In genomic region chr14:93416752-93417151, GRCm38 (mm10) we compare ENCODE assay signal across 10 mouse cellular contexts.
DNase-seq lines count a peak whose midpoint lies in the region; ATAC-seq and TF ChIP-seq lines count a peak whose summit lies in the region.
"Had no signal": no experiment of that assay in that cellular context is flagged by ENCODE, and none has a peak within 500 bp of the region (broad histone marks: within the 10 kb centered on the region; RNA-seq: fewer than 3 reads in every experiment).

No protein-coding gene starts in this region.

- H3K4me2 ChIP-seq in liver, postnatal 0 days (ENCODE audit: low read depth, low read length): no peak overlapping the region
- H3K4me2 ChIP-seq in intestine, embryonic 16.5 days (ENCODE audit: low read depth, low read length): no peak overlapping the region
- H3K4me2 ChIP-seq: lung, embryonic 14.5 days had no signal

- TF ChIP-seq POLR2A in brain, embryonic 14.5 days (IDR thresholded peaks at IDR 0.05; ENCODE audit: borderline replicate concordance, extremely low read depth, insufficient read depth, insufficient read length, poor library complexity, severe bottlenecking): no peak

- H3K9me3 ChIP-seq in liver, postnatal 0 days (ENCODE audit: low read length): no peaks in the 10 kb centered on the region
- no peaks in the 10 kb centered on the region for H3K9me3 ChIP-seq in intestine, embryonic 16.5 days (ENCODE audit: control insufficient read depth, low read length)

- ATAC-seq in liver, postnatal 0 days: no peak
- ATAC-seq in intestine, embryonic 16.5 days: no peak

- no peak for TF ChIP-seq CTCF in brain, embryonic 14.5 days (IDR thresholded peaks at IDR 0.05; ENCODE audit: borderline replicate concordance, extremely low read depth, insufficient read depth, insufficient read length)
- no peak for TF ChIP-seq CTCF in liver, postnatal 0 days (IDR thresholded peaks at IDR 0.05; ENCODE audit: low read depth)

- no peak for TF ChIP-seq EP300 in liver, postnatal 0 days (IDR thresholded peaks at IDR 0.05; ENCODE audit: low read depth)

- no peaks in the 10 kb centered on the region for H3K36me3 ChIP-seq in liver, postnatal 0 days (replicated peaks; ENCODE audit: insufficient read depth, low read length)
- H3K36me3 ChIP-seq in intestine, embryonic 16.5 days (ENCODE audit: control insufficient read depth, insufficient read depth, low read length): no peaks in the 10 kb centered on the region

- no peaks in the 10 kb centered on the region for H3K27me3 ChIP-seq in liver, postnatal 0 days (ENCODE audit: insufficient read depth, low read length)
- no peaks in the 10 kb centered on the region for H3K27me3 ChIP-seq in intestine, embryonic 16.5 days (replicated peaks; ENCODE audit: control insufficient read depth, insufficient read depth, low read length)

- no peak overlapping the region for H3K9ac ChIP-seq in liver, postnatal 0 days (replicated peaks)
- H3K9ac ChIP-seq in intestine, embryonic 16.5 days (ENCODE audit: low read depth, low read length): no peak overlapping the region
- H3K9ac ChIP-seq: lung, embryonic 14.5 days had no signal

- H3K27ac ChIP-seq in liver, postnatal 0 days (ENCODE audit: low read depth): no peak overlapping the region
- H3K27ac ChIP-seq in intestine, embryonic 16.5 days (ENCODE audit: low read length): no peak overlapping the region

- peak; percentile 90 for DNase-seq in brain, embryonic 14.5 days (ENCODE audit: low read depth)
- peak; percentile 19 to 21 for DNase-seq in cerebellum, adult 18-20 months
- DNase-seq in frontal cortex, postnatal 25 days (ENCODE audit: low spot score in 2 of 2): peak; percentile 7 to 12
- DNase-seq in left cerebral cortex, adult 18-20 months (ENCODE audit: low spot score in 2 of 2): peak; percentile 18 to 25
- DNase-seq in liver, postnatal 0 days: no peak
- DNase-seq in adrenal gland, postnatal 14 days: no peak
- DNase-seq in spleen, postnatal 10 days (ENCODE audit: low spot score in 2 of 2): no peak
- DNase-seq: heart, postnatal 36 days; lung, embryonic 14.5 days had no signal

- WGBS in liver, postnatal 0 days (ENCODE audit: insufficient replicate concordance): 48% methylated on average over 3 of the region's 3 CpGs
- 51% methylated on average over 3 of the region's 3 CpGs for WGBS in intestine, embryonic 16.5 days

- H3K4me3 ChIP-seq in liver, postnatal 0 days (ENCODE audit: low read depth, low read length): no peak overlapping the region
- H3K4me3 ChIP-seq in intestine, embryonic 16.5 days (ENCODE audit: low read length): no peak overlapping the region

- H3K4me1 ChIP-seq in liver, postnatal 0 days (ENCODE audit: insufficient read depth): no peaks in the 10 kb centered on the region
- H3K4me1 ChIP-seq in intestine, embryonic 16.5 days (ENCODE audit: control insufficient read depth, insufficient read depth, low read length): no peaks in the 10 kb centered on the region

Comparison
In these comparisons a context has a peak if more than half of its experiments do, and no peak if none do; other contexts are left out.
1. DNase-seq: peak in brain, embryonic 14.5 days (single experiment), cerebellum, adult 18-20 months (2 of 2), frontal cortex, postnatal 25 days (2 of 2) and left cerebral cortex, adult 18-20 months (2 of 2); none in liver, postnatal 0 days (single experiment), adrenal gland, postnatal 14 days (single experiment) and spleen, postnatal 10 days (0 of 2).